Mouse (Mus musculus) neutrophil, adult 59 days (primary cell): ENCODE results near the gene Gm28710. TPM values are rescaled to one million over a fixed set of nuclear protein-coding genes. Genes with fewer than 3 reads are reported as not detected.

Experiments used
- total RNA-seq, 2 experiments: library from RNA; stranded (reverse); gene quantifications; 1 replicate in 1 of 2; 2 replicates in 1 of 2; pipeline ENCODE4 v1.2.4; 2023

The Gm28710 gene
- not detected for total RNA-seq

GRCm38 (mm10) chr5:16791243-16791860, at the start of gene Gm28710:
Gene Gm28710, plus strand, starts transcription at chr5:16791810.

Other genes starting within 250 kb of the Gm28710 start
- 10 to 100 TPM; 15.9 to 20.7 TPM for gene Hgf, start 238.3 kb upstream of the Gm28710 start, total RNA-seq